Comparison of ENCODE assay signal across 14 mouse cellular contexts in the genomic region with DNA sequence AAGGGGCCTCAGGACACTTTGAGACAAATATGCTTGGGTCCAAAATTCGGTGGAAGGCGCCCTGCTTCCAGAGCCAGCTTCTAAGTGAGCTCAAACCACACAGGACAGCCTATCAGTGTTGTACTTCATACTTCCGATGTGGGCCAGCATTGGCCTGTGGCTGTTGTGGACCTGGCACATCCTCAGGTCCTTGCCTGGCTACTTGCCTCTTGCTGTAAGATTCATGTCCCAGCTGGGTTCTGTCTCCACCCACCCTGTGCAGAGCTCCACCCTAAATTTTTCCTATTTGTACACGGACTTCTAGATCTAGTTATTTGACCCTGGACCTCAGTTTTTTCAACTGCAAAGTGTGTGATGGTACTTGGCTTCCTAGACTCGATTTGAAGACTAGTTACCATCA. TPM values are rescaled to one million over a fixed set of nuclear protein-coding genes. Genes with fewer than 3 reads are reported as not detected.
DNase-seq lines count a peak whose midpoint lies in the region; ATAC-seq and TF ChIP-seq lines count a peak whose summit lies in the region.
"Had no signal": no experiment of that assay in that cellular context is flagged by ENCODE, and none has a peak within 500 bp of the region (broad histone marks: within the 10 kb centered on the region; RNA-seq: fewer than 3 reads in every experiment).

No protein-coding gene starts in this region.

- H3K4me3 ChIP-seq in midbrain, embryonic 10.5 days: no peak overlapping the region
- no peak overlapping the region for H3K4me3 ChIP-seq in midbrain, embryonic 14.5 days (replicated peaks; ENCODE audit: low read depth, low read length)
- H3K4me3 ChIP-seq in gastrocnemius, adult 2 months: no peak overlapping the region
- no peak overlapping the region for H3K4me3 ChIP-seq in heart, embryonic 15.5 days
- no peak overlapping the region for H3K4me3 ChIP-seq in liver, embryonic 16.5 days (ENCODE audit: low read depth, low read length)
- H3K4me3 ChIP-seq: heart, embryonic 13.5 days; midbrain, embryonic 12.5 days had no signal

- H3K27me3 ChIP-seq in midbrain, embryonic 10.5 days (ENCODE audit: low read depth, poor library complexity, severe bottlenecking): no peaks in the 10 kb centered on the region
- H3K27me3 ChIP-seq in midbrain, embryonic 14.5 days (ENCODE audit: control insufficient read depth, insufficient read depth, low read length): no peaks in the 10 kb centered on the region
- no peaks in the 10 kb centered on the region for H3K27me3 ChIP-seq in heart, embryonic 15.5 days
- no peaks in the 10 kb centered on the region for H3K27me3 ChIP-seq in liver, embryonic 16.5 days (ENCODE audit: control insufficient read depth, insufficient read depth, low read depth, low read length)
- H3K27me3 ChIP-seq: CH12.LX; heart, embryonic 13.5 days; midbrain, embryonic 12.5 days had no signal

- no peak for TF ChIP-seq CTCF in gastrocnemius, adult 2 months (IDR thresholded peaks at IDR 0.05)

- DNase-seq in midbrain, embryonic 10.5 days (ENCODE audit: low spot score): no peak
- DNase-seq in midbrain, embryonic 14.5 days: no peak
- peak; percentile 60 for DNase-seq in gastrocnemius, adult 2 months
- no peak for DNase-seq in ovary, postnatal 14 days (ENCODE audit: low spot score)
- DNase-seq in thymus, adult 18-20 months: no peak
- DNase-seq: cerebellum, postnatal 10 days; layer of hippocampus, postnatal 36 days; thymus, postnatal 4 days had no signal

- intact Hi-C loops in gastrocnemius, adult 2 months (cut with DNase I): no loop called here

- H3K9ac ChIP-seq in midbrain, embryonic 14.5 days (replicated peaks; ENCODE audit: low read length): no peak overlapping the region
- H3K9ac ChIP-seq in heart, embryonic 15.5 days: no peak overlapping the region
- no peak overlapping the region for H3K9ac ChIP-seq in liver, embryonic 16.5 days (ENCODE audit: low read depth, low read length)
- H3K9ac ChIP-seq: heart, embryonic 13.5 days; midbrain, embryonic 12.5 days had no signal

- no peaks in the 10 kb centered on the region for H3K9me3 ChIP-seq in midbrain, embryonic 10.5 days (replicated peaks)
- no peaks in the 10 kb centered on the region for H3K9me3 ChIP-seq in midbrain, embryonic 14.5 days (ENCODE audit: control insufficient read depth, low read length)
- no peaks in the 10 kb centered on the region for H3K9me3 ChIP-seq in heart, embryonic 15.5 days (replicated peaks)
- no peaks in the 10 kb centered on the region for H3K9me3 ChIP-seq in liver, embryonic 16.5 days (replicated peaks; ENCODE audit: control insufficient read depth, low read length)
- H3K9me3 ChIP-seq: heart, embryonic 13.5 days; midbrain, embryonic 12.5 days had no signal

- no peak for ATAC-seq in midbrain, embryonic 14.5 days (ENCODE audit: low FRiP score, low TSS enrichment)
- no peak for ATAC-seq in heart, embryonic 15.5 days (replicated peaks; ENCODE audit: insufficient number of reproducible peaks, insufficient read depth, low FRiP score, low read depth)
- ATAC-seq in liver, embryonic 16.5 days (ENCODE audit: low read depth): no peak; the same call in 1 of the 2 replicates
- no peak for ATAC-seq in inflammation-experienced regulatory T-cells, adult 6 months

- no peak overlapping the region for H3K4me2 ChIP-seq in midbrain, embryonic 14.5 days (ENCODE audit: low read length)
- H3K4me2 ChIP-seq in heart, embryonic 15.5 days: no peak overlapping the region
- 0 out of 2 replicates have a peak overlapping the region, but pooled peaks have one; percentile 4 for H3K4me2 ChIP-seq in liver, embryonic 16.5 days (ENCODE audit: low read depth, low read length)
- H3K4me2 ChIP-seq: heart, embryonic 13.5 days; midbrain, embryonic 12.5 days had no signal

- H3K27ac ChIP-seq in midbrain, embryonic 10.5 days (replicated peaks): peak overlapping the region; percentile 61
- no peak overlapping the region for H3K27ac ChIP-seq in midbrain, embryonic 14.5 days (replicated peaks; ENCODE audit: low read depth, low read length)
- 0 out of 2 replicates have a peak overlapping the region, but pooled peaks have one; percentile 12 for H3K27ac ChIP-seq in gastrocnemius, adult 2 months
- peak overlapping the region; percentile 48 for H3K27ac ChIP-seq in heart, embryonic 15.5 days
- H3K27ac ChIP-seq in liver, embryonic 16.5 days (ENCODE audit: low read length): no peak overlapping the region
- H3K27ac ChIP-seq: heart, embryonic 13.5 days; midbrain, embryonic 12.5 days had no signal

- peaks cover 9% of the 10 kb centered on the region for H3K4me1 ChIP-seq in midbrain, embryonic 10.5 days
- H3K4me1 ChIP-seq in midbrain, embryonic 14.5 days (ENCODE audit: control insufficient read depth, insufficient read depth, low read length): no peaks in the 10 kb centered on the region
- 0 out of 2 replicates have a peak, but pooled peaks cover 7% of the 10 kb centered on the region for H3K4me1 ChIP-seq in heart, embryonic 15.5 days (replicated peaks)
- peaks cover 28% of the 10 kb centered on the region for H3K4me1 ChIP-seq in liver, embryonic 16.5 days (ENCODE audit: control insufficient read depth, low read depth, low read length)

- H3K36me3 ChIP-seq in midbrain, embryonic 10.5 days: peaks cover 56% of the 10 kb centered on the region
- H3K36me3 ChIP-seq in midbrain, embryonic 14.5 days (ENCODE audit: control insufficient read depth, insufficient read depth, low read length): peaks cover 56% of the 10 kb centered on the region
- peaks cover 20% of the 10 kb centered on the region; the same call in 1 of the 2 replicates for H3K36me3 ChIP-seq in heart, embryonic 15.5 days
- H3K36me3 ChIP-seq in liver, embryonic 16.5 days (ENCODE audit: control insufficient read depth, insufficient read depth): peaks cover 5% of the 10 kb centered on the region; the same call in 1 of the 2 replicates

- WGBS in midbrain, embryonic 10.5 days: 76% methylated on average over 5 of the region's 5 CpGs
- WGBS in midbrain, embryonic 14.5 days: 62% methylated on average over 5 of the region's 5 CpGs
- WGBS in heart, embryonic 15.5 days: 57% methylated on average over 5 of the region's 5 CpGs
- 36% methylated on average over 5 of the region's 5 CpGs for WGBS in liver, embryonic 16.5 days (ENCODE audit: insufficient replicate concordance)

RNA-seq across cellular contexts. Expression of a gene that starts 10.7 kb away (rescaled TPM):
- polyA plus RNA-seq in midbrain, embryonic 10.5 days (2016; fragmentation: Nextera tagmentation; extraction: Ambion mirVana): 64.5 and 70.1 TPM in 2 replicates
- 57.6 and 61.0 TPM in 2 replicates for polyA plus RNA-seq in midbrain, embryonic 14.5 days (2014; fragmentation: Nextera tagmentation; extraction: Ambion mirVana)
- 10 to 100 TPM; 31.7 to 43.4 TPM for total RNA-seq in gastrocnemius, adult 2 months (2021)
- 80.2 and 82.4 TPM in 2 replicates for polyA plus RNA-seq in heart, embryonic 15.5 days (2015; fragmentation: Nextera tagmentation; extraction: Ambion mirVana)
- polyA plus RNA-seq in liver, embryonic 16.5 days (2015; fragmentation: Nextera tagmentation; extraction: Ambion mirVana): 105 and 107 TPM in 2 replicates
- polyA plus RNA-seq in inflammation-experienced regulatory T-cells, adult 6 months (2017; shearing (Covaris generic)): 10 to 100 TPM; 70.5 to 83.4 (median 77.2) TPM

RNA-seq across cellular contexts. Expression of a gene that starts 15.0 kb away (rescaled TPM):
- 54.0 and 63.7 TPM in 2 replicates for polyA plus RNA-seq in midbrain, embryonic 10.5 days (2016; fragmentation: Nextera tagmentation; extraction: Ambion mirVana)
- polyA plus RNA-seq in midbrain, embryonic 14.5 days (2014; fragmentation: Nextera tagmentation; extraction: Ambion mirVana): 57.4 and 62.7 TPM in 2 replicates
- 10 to 100 TPM; 17.0 to 23.0 TPM for total RNA-seq in gastrocnemius, adult 2 months (2021)
- 38.1 and 61.6 TPM in 2 replicates for polyA plus RNA-seq in heart, embryonic 15.5 days (2015; fragmentation: Nextera tagmentation; extraction: Ambion mirVana)
- 22.7 and 28.0 TPM in 2 replicates for polyA plus RNA-seq in liver, embryonic 16.5 days (2015; fragmentation: Nextera tagmentation; extraction: Ambion mirVana)
- polyA plus RNA-seq in inflammation-experienced regulatory T-cells, adult 6 months (2017; shearing (Covaris generic)): 100 to 1,000 TPM in 1 of 3 experiments, 10 to 100 TPM in 2; 81.7 to 101 (median 98.9) TPM

RNA-seq across cellular contexts. Expression of a gene that starts 28.0 kb away (rescaled TPM):
- polyA plus RNA-seq in midbrain, embryonic 10.5 days (2016; fragmentation: Nextera tagmentation; extraction: Ambion mirVana): 47.2 and 47.6 TPM in 2 replicates
- 31.8 and 42.5 TPM in 2 replicates for polyA plus RNA-seq in midbrain, embryonic 14.5 days (2014; fragmentation: Nextera tagmentation; extraction: Ambion mirVana)
- under 1 TPM in 1 of 2 experiments, not detected in 1; 0.47 TPM for total RNA-seq in gastrocnemius, adult 2 months (2021)
- polyA plus RNA-seq in heart, embryonic 15.5 days (2015; fragmentation: Nextera tagmentation; extraction: Ambion mirVana): 17.6 and 24.8 TPM in 2 replicates
- polyA plus RNA-seq in liver, embryonic 16.5 days (2015; fragmentation: Nextera tagmentation; extraction: Ambion mirVana): 34.5 and 37.6 TPM in 2 replicates
- polyA plus RNA-seq in inflammation-experienced regulatory T-cells, adult 6 months (2017; shearing (Covaris generic)): 10 to 100 TPM; 14.2 to 26.3 (median 19.0) TPM

RNA-seq across cellular contexts. Expression of a gene that starts 36.9 kb away (rescaled TPM):
- 214 and 220 TPM in 2 replicates for polyA plus RNA-seq in midbrain, embryonic 10.5 days (2016; fragmentation: Nextera tagmentation; extraction: Ambion mirVana)
- 201 and 236 TPM in 2 replicates for polyA plus RNA-seq in midbrain, embryonic 14.5 days (2014; fragmentation: Nextera tagmentation; extraction: Ambion mirVana)
- total RNA-seq in gastrocnemius, adult 2 months (2021): 10 to 100 TPM; 25.6 to 30.4 TPM
- 59.6 and 79.0 TPM in 2 replicates for polyA plus RNA-seq in heart, embryonic 15.5 days (2015; fragmentation: Nextera tagmentation; extraction: Ambion mirVana)
- polyA plus RNA-seq in liver, embryonic 16.5 days (2015; fragmentation: Nextera tagmentation; extraction: Ambion mirVana): 37.0 and 39.9 TPM in 2 replicates
- polyA plus RNA-seq in inflammation-experienced regulatory T-cells, adult 6 months (2017; shearing (Covaris generic)): 10 to 100 TPM; 61.2 to 78.8 (median 65.5) TPM

RNA-seq across cellular contexts. Expression of a gene that starts 40.3 kb away (rescaled TPM):
- polyA plus RNA-seq in midbrain, embryonic 10.5 days (2016; fragmentation: Nextera tagmentation; extraction: Ambion mirVana): 0.46 and 0.60 TPM in 2 replicates
- 0.17 TPM in 1 of 2 replicates, not detected in the other for polyA plus RNA-seq in midbrain, embryonic 14.5 days (2014; fragmentation: Nextera tagmentation; extraction: Ambion mirVana)
- under 1 TPM; 0.10 to 0.11 TPM for total RNA-seq in gastrocnemius, adult 2 months (2021)
- 0.49 and 0.55 TPM in 2 replicates for polyA plus RNA-seq in heart, embryonic 15.5 days (2015; fragmentation: Nextera tagmentation; extraction: Ambion mirVana)
- polyA plus RNA-seq in liver, embryonic 16.5 days (2015; fragmentation: Nextera tagmentation; extraction: Ambion mirVana): 2.9 TPM in 2 replicates
- 1 to 10 TPM; 1.9 to 8.0 (median 7.0) TPM for polyA plus RNA-seq in inflammation-experienced regulatory T-cells, adult 6 months (2017; shearing (Covaris generic))

Comparison
In these comparisons a context has a peak if more than half of its experiments do, and no peak if none do; other contexts are left out.
1. H3K27ac ChIP-seq: peak in midbrain, embryonic 10.5 days (single experiment), gastrocnemius, adult 2 months (single experiment) and heart, embryonic 15.5 days (single experiment); none in midbrain, embryonic 14.5 days (single experiment) and liver, embryonic 16.5 days (single experiment).